16 mouse cellular contexts compared by ENCODE assay signal in the genomic region with DNA sequence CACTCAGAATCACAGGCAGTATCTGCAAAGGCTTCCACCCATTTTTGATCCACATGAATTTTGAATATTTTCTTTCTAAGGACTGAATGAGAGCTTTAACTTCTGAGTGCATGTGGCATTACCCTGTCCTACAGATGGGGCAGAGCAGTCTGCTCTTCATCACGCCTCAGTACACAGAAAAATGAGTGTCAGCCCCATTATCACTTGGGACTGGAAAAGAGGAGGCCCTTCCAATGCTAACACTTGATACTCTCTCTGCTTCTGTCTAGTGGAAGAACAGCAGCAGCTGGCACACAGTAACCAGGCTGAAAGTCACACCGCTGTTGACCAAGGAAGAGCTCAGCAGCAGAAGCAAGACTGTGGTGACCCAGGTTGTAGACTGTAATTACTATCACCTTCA.
"Had no signal": no experiment of that assay in that cellular context is flagged by ENCODE, and none has a peak within 500 bp of the region (broad histone marks: within the 10 kb centered on the region; RNA-seq: fewer than 3 reads in every experiment).

No protein-coding gene starts in this region.

- H3K27ac ChIP-seq: left cerebral cortex, adult 2 months; limb, embryonic 12.5 days; liver, embryonic 13.5 days; lung, embryonic 15.5 days; macrophage; midbrain, embryonic 12.5 days; neural tube, embryonic 12.5 days; stomach, embryonic 15.5 days had no signal

- H3K27me3 ChIP-seq: limb, embryonic 12.5 days; liver, embryonic 13.5 days; lung, embryonic 15.5 days; megakaryocyte, embryonic 14.5 days; midbrain, embryonic 12.5 days; neural tube, embryonic 12.5 days; stomach, embryonic 15.5 days had no signal

- ATAC-seq: liver, postnatal 0 days had no signal

- H3K4me2 ChIP-seq: limb, embryonic 12.5 days; liver, embryonic 13.5 days; lung, embryonic 15.5 days; midbrain, embryonic 12.5 days; neural tube, embryonic 12.5 days; stomach, embryonic 15.5 days had no signal

- H3K4me3 ChIP-seq: left cerebral cortex, adult 2 months; limb, embryonic 12.5 days; liver, embryonic 13.5 days; lung, embryonic 15.5 days; megakaryocyte, embryonic 14.5 days; midbrain, embryonic 12.5 days; neural tube, embryonic 12.5 days; stomach, embryonic 15.5 days had no signal

- H3K9ac ChIP-seq: limb, embryonic 12.5 days; liver, embryonic 13.5 days; liver, postnatal 0 days; lung, embryonic 15.5 days; midbrain, embryonic 12.5 days; neural tube, embryonic 12.5 days; stomach, embryonic 15.5 days had no signal

- H3K4me1 ChIP-seq: limb, embryonic 12.5 days; liver, embryonic 13.5 days; lung, embryonic 15.5 days; megakaryocyte, embryonic 14.5 days; neural tube, embryonic 12.5 days; stomach, embryonic 15.5 days had no signal

- DNase-seq: kidney, postnatal 25 days; liver; liver, embryonic 13.5 days; liver, postnatal 0 days; lung, postnatal 14 days; right cerebral cortex, postnatal 14 days; thymus, adult 2 months; thymus, postnatal 4 days had no signal

- H3K9me3 ChIP-seq: limb, embryonic 12.5 days; liver, embryonic 13.5 days; lung, embryonic 15.5 days; megakaryocyte, embryonic 14.5 days; midbrain, embryonic 12.5 days; neural tube, embryonic 12.5 days; stomach, embryonic 15.5 days had no signal

- H3K36me3 ChIP-seq: limb, embryonic 12.5 days; liver, embryonic 13.5 days; lung, embryonic 15.5 days; midbrain, embryonic 12.5 days; neural tube, embryonic 12.5 days; stomach, embryonic 15.5 days had no signal
